Mouse (Mus musculus) CH12.LX (cell line): Measurements from ENCODE around the gene Ccdc50.

Source experiments
- CTCF ChIP-seq, 2 experiments: IDR thresholded peaks in 1 of 2; conservative IDR thresholded peaks in 1 of 2; 2 replicates each; pipeline ENCODE4 v1.5.1; 2011 to 2012; ENCODE audit warnings: low read depth in 2 of 2, low read length in 2 of 2, improper control_type of control experiment in 1 of 2, inconsistent platforms in 1 of 2, mild to moderate bottlenecking in 1 of 2, moderate library complexity in 1 of 2
- E2F4 ChIP-seq: IDR thresholded peaks from 2 replicates; pipeline ENCODE4 v1.6.1; 2011; ENCODE audit warnings: low read depth, low read length, improper control_type of control experiment; ENCODE audit not compliant: insufficient replicate concordance
- EP300 ChIP-seq: IDR thresholded peaks from 2 replicates; pipeline ENCODE4 v1.6.1; 2011; ENCODE audit warnings: low read length, improper control_type of control experiment
- POLR2A ChIP-seq: IDR thresholded peaks from 2 replicates; pipeline ENCODE4 v1.6.1; 2011; ENCODE audit warnings: low read depth, mild to moderate bottlenecking, improper control_type of control experiment, low read length

DNA sequence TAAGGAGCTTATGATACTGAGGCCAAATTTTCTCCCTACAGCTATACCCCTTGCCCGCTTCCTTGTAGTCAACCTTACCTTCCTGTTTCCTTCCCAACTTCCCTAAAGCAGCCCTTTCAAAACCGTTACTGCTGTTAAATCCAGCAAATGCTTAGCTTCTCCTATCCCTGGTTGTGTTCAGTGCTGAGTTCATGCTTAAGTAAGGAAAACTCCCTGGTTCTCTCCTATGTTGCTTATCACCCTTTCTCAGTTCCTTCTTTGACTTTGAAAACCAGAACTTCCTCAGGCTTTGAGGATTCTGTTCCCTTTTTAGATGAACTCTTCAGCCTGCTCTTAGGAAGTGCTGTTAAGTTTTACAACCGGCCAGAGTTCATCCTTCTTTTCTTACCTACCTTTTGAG, 14.5 kb upstream of the Ccdc50 start:
- TF ChIP-seq E2F4 = no peak
- TF ChIP-seq POLR2A = no peak
- TF ChIP-seq EP300 = peak; percentile 98
- no peak for TF ChIP-seq CTCF (conservative IDR thresholded peaks at IDR 0.05 in 1 of 2, IDR thresholded peaks at IDR 0.05 in 1 of 2; ENCODE audit: low read depth in 2 of 2, low read length in 2 of 2)
